Mouse (Mus musculus) CH12.LX (cell line): ENCODE data around the gene Col5a1. TPM values are rescaled to one million over a fixed set of nuclear protein-coding genes. Genes with fewer than 3 reads are reported as not detected.

Experiments used
- DNase-seq: peaks from one replicate; pipeline ENCODE4 v3.0.0-alpha.2; 2013; ENCODE audit errors: extremely low read depth
- H3K27ac ChIP-seq: 2 replicates; pipeline ENCODE4 v1.5.1; 2012; ENCODE audit warnings: low read depth, mild to moderate bottlenecking, control low read depth, moderate library complexity; ENCODE audit not compliant: insufficient read depth
- H3K27me3 ChIP-seq: replicated peaks from 2 replicates; pipeline ENCODE3; 2012; ENCODE audit warnings: inconsistent platforms
- H3K36me3 ChIP-seq, 2 experiments: replicated peaks in 1 of 2; 2 replicates each; pipeline versions ENCODE3 to v1.6.1; 2012; ENCODE audit warnings: inconsistent platforms in 1 of 2, low read length in 1 of 2, mild to moderate bottlenecking in 1 of 2, mixed read lengths in 1 of 2, moderate library complexity in 1 of 2; ENCODE audit not compliant: control insufficient read depth in 1 of 2, insufficient read depth in 1 of 2
- H3K4me1 ChIP-seq, 2 experiments: 2 replicates each; pipeline ENCODE4 v1.6.1; 2012; ENCODE audit warnings: inconsistent platforms in 1 of 2, moderate library complexity in 1 of 2; ENCODE audit not compliant: insufficient read depth in 2 of 2, control insufficient read depth in 1 of 2
- H3K4me2 ChIP-seq: 2 replicates; pipeline ENCODE4 v1.6.1; 2012; ENCODE audit warnings: low read depth, mild to moderate bottlenecking, control low read depth; ENCODE audit not compliant: poor library complexity, insufficient read depth, severe bottlenecking
- H3K4me3 ChIP-seq, 3 experiments: fragments of 150-350 bp in 1 of 3; sonication (generic) in 1 of 3; replicated peaks in 1 of 3; 2 replicates each; pipeline versions ENCODE3 to v1.5.1; 2011 to 2012; ENCODE audit warnings: low read depth in 2 of 3, low read length in 2 of 3, mild to moderate bottlenecking in 2 of 3, moderate library complexity in 2 of 3, control low read depth in 1 of 3, improper control_type of control experiment in 1 of 3, inconsistent platforms in 1 of 3, mixed read lengths in 1 of 3; ENCODE audit not compliant: poor library complexity in 1 of 3
- H3K79me2 ChIP-seq: replicated peaks from 2 replicates; pipeline ENCODE4 v1.6.1; 2012; ENCODE audit warnings: mild to moderate bottlenecking, moderate library complexity; ENCODE audit not compliant: control insufficient read depth, poor library complexity, insufficient read depth, severe bottlenecking; ENCODE audit errors: extremely low read depth
- H3K9ac ChIP-seq: 2 replicates; pipeline ENCODE4 v1.6.1; 2012; ENCODE audit warnings: low read depth, mild to moderate bottlenecking, control low read depth, moderate library complexity; ENCODE audit not compliant: insufficient read depth
- H3K9me3 ChIP-seq: replicated peaks from 2 replicates; pipeline ENCODE3; 2012; ENCODE audit warnings: low read length, inconsistent platforms, mixed read lengths
- BHLHE40 ChIP-seq: IDR thresholded peaks from 2 replicates; pipeline ENCODE4 v1.6.1; 2011; ENCODE audit warnings: mild to moderate bottlenecking, low read depth, low read length, improper control_type of control experiment
- CHD1 ChIP-seq: IDR thresholded peaks from 2 replicates; pipeline ENCODE4 v1.6.1; 2012; ENCODE audit warnings: low read depth, low read length, improper control_type of control experiment, inconsistent platforms
- EP300 ChIP-seq: IDR thresholded peaks from 2 replicates; pipeline ENCODE4 v1.6.1; 2011; ENCODE audit warnings: low read length, improper control_type of control experiment
- MAFK ChIP-seq: IDR thresholded peaks from 2 replicates; pipeline ENCODE4 v1.6.1; 2011; ENCODE audit warnings: low read length, improper control_type of control experiment; ENCODE audit not compliant: insufficient replicate concordance
- MAX ChIP-seq: IDR thresholded peaks from 2 replicates; pipeline ENCODE4 v1.6.1; 2011; ENCODE audit warnings: low read length, improper control_type of control experiment
- MEF2A ChIP-seq: IDR thresholded peaks from 2 replicates; pipeline ENCODE4 v1.6.1; 2014; ENCODE audit warnings: low read depth, mild to moderate bottlenecking, inconsistent platforms, low read length, improper control_type of control experiment, borderline replicate concordance
- MYC ChIP-seq: IDR thresholded peaks from 2 replicates; pipeline ENCODE4 v1.6.1; 2011; ENCODE audit warnings: low read depth, mild to moderate bottlenecking, improper control_type of control experiment, low read length
- NELFE ChIP-seq: IDR thresholded peaks from 2 replicates; pipeline ENCODE4 v1.6.1; 2011; ENCODE audit warnings: low read depth, low read length, improper control_type of control experiment
- PAX5 ChIP-seq: IDR thresholded peaks from 2 replicates; pipeline ENCODE4 v1.6.1; 2012; ENCODE audit warnings: low read length, inconsistent platforms, mixed read lengths
- POLR2AphosphoS2 ChIP-seq: IDR thresholded peaks from 2 replicates; pipeline ENCODE4 v1.6.1; 2011; ENCODE audit warnings: low read depth, low read length, improper control_type of control experiment
- RAD21 ChIP-seq: IDR thresholded peaks from 2 replicates; pipeline ENCODE4 v1.6.1; 2011; ENCODE audit warnings: low read depth, mild to moderate bottlenecking, low read length, improper control_type of control experiment, moderate library complexity
- RCOR1 ChIP-seq: conservative IDR thresholded peaks from 2 replicates; pipeline ENCODE4 v1.6.1; 2012; ENCODE audit warnings: low read depth, mild to moderate bottlenecking, inconsistent platforms, low read length, improper control_type of control experiment
- SIN3A ChIP-seq: IDR thresholded peaks from 2 replicates; pipeline ENCODE4 v1.6.1; 2012; ENCODE audit warnings: low read length, improper control_type of control experiment, inconsistent platforms
- TCF12 ChIP-seq: IDR thresholded peaks from 2 replicates; pipeline ENCODE4 v1.6.1; 2014; ENCODE audit warnings: low read depth, mild to moderate bottlenecking, inconsistent platforms, low read length, improper control_type of control experiment
- UBTF ChIP-seq: IDR thresholded peaks from 2 replicates; pipeline ENCODE4 v1.6.1; 2012; ENCODE audit warnings: low read depth, mild to moderate bottlenecking, inconsistent platforms, low read length, improper control_type of control experiment, moderate library complexity
- USF1 ChIP-seq: IDR thresholded peaks from 2 replicates; pipeline ENCODE4 v1.6.1; 2014; ENCODE audit warnings: low read depth, mild to moderate bottlenecking, inconsistent platforms, low read length, improper control_type of control experiment
- ZNF384 ChIP-seq: IDR thresholded peaks from 2 replicates; pipeline ENCODE4 v1.6.1; 2012; ENCODE audit warnings: low read depth, low read length, improper control_type of control experiment, inconsistent platforms
- dilution Hi-C: fragments of 300-500 bp; cut with MboI; formaldehyde crosslinking; loops from 2 replicates; pipeline ENCODE4 v1.14.3; 2020; ENCODE audit warnings: low sequenced_read_pairs; ENCODE audit not compliant: extremely low pct_unique_long_range_greater_than_20kb, extremely low pct_ligation_motif_present
- in situ Hi-C: fragments of 300-500 bp; cut with MboI; formaldehyde crosslinking; loops from 3 replicates; pipeline ENCODE4 v1.14.3; 2019; ENCODE audit warnings: low sequenced_read_pairs, low pct_ligation_motif_present, low pct_unique_long_range_greater_than_20kb, mixed read lengths
- polyA plus RNA-seq: library from polyadenylated mRNA; unstranded; fragments of >175 nt; gene quantifications from 2 replicates; pipeline ENCODE4 v1.2.1, GENCODE M21; 2012; ENCODE audit warnings: low read depth; ENCODE audit not compliant: insufficient read length
- total RNA-seq, 2 experiments: library from RNA; depleted of rRNA; stranded (reverse); fragments of 300-350 nt in 1 of 2; fragments of >200 nt in 1 of 2; gene quantifications; 2 replicates each; pipeline ENCODE4 v1.2.3; 2012 to 2014

Gene Col5a1
- total and polyA plus RNA-seq, 3 experiments: 0.04 TPM; not detected in 2

- H3K9me3 ChIP-seq: no peaks in the 10 kb centered on the region
- TF ChIP-seq RCOR1 (no peak), MAX (no peak), NELFE (no peak), TCF12 (no peak), RAD21 (no peak), USF1 (no peak)
- TF ChIP-seq, all 38 proteins: peak for 0
- Histone ChIP-seq H3K9ac (no peak overlapping the region), H3K4me3 (no peak overlapping the region), H3K79me2 (no peaks in the 10 kb centered on the region), H3K36me3 (no peaks in the 10 kb centered on the region), H3K27me3 (peaks cover 96% of the 10 kb centered on the region), H3K27ac (no peak overlapping the region), H3K4me2 (no peak overlapping the region), H3K4me1 (no peaks in the 10 kb centered on the region)
- DNase-seq: no peak
- dilution Hi-C loops: no loop called here
- in situ Hi-C loops: no loop called here
Observed at GRCm38 (mm10) chr2:28000660-28001059, 114.4 kb downstream of the Col5a1 start.

GRCm38 (mm10) chr2:28001206-28001605 lies 115.0 kb downstream of the Col5a1 start:
- Histone ChIP-seq H3K4me2 (no peak overlapping the region), H3K4me3 (no peak overlapping the region), H3K9me3 (no peaks in the 10 kb centered on the region), H3K27ac (no peak overlapping the region), H3K4me1 (no peaks in the 10 kb centered on the region), H3K9ac (no peak overlapping the region), H3K79me2 (no peaks in the 10 kb centered on the region), H3K27me3 (peaks cover 97% of the 10 kb centered on the region), H3K36me3 (no peaks in the 10 kb centered on the region)
- no peak for DNase-seq
- in situ Hi-C loops (no loop called here), dilution Hi-C loops (no loop called here)
- TF ChIP-seq PAX5: no peak
- no peak for TF ChIP-seq RAD21
- TF ChIP-seq SIN3A: no peak
- no peak for TF ChIP-seq UBTF
- TF ChIP-seq MYC: no peak
- TF ChIP-seq BHLHE40: no peak
- TF ChIP-seq ZNF384: no peak
- no peak for TF ChIP-seq POLR2AphosphoS2
- TF ChIP-seq CHD1: no peak
- TF ChIP-seq EP300: no peak
- TF ChIP-seq MEF2A: no peak
- TF ChIP-seq USF1: no peak
- TF ChIP-seq MAFK: no peak
